Mouse (Mus musculus) layer of hippocampus, adult 9-11 months (tissue): ENCODE measurements at regions not wholly inside any gene's neighbourhood (a gene's known extent, or its start where the extent isn't known, plus 50 kb on each side); places are given as distances from the start of the nearest gene placed in this dataset.

Source experiments
- DNase-seq: peaks from one replicate; pipeline ENCODE4 v3.0.0; 2022

DNA sequence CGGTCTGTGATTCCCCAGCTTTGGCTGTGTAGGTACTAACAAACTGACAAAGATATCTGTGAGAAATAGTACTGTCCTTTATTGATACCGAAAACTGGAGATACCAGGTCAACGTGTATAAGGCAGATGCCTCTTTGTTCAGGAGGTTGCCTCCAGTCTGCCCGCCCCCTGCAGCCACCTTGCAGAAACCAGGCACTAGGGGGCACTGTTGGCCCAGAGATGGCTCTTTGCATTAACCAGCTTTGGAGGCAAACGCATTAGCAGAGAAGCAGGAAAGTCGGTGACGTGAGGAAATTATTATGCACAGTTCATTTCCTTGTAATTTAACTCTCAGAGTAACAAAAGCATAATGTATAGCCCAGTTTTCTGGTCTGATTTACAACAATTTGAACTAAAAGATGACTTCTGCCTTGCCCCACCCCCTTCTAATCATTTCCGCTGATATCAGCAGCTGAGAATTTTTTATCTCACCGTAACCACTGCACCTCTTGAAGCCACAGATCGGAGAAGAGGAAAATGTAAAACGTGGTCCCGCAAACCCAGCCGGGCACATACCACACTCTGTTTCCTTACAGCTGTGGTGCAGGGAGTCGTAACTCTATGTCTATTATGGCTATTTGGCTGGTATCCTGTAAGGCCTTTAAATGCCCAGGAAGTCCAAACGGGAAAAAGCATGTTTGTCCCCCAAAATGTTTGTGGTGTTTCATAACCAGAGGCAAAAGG is 203.5 kb downstream of the Icos start:
- peak; percentile 88 for DNase-seq

DNA sequence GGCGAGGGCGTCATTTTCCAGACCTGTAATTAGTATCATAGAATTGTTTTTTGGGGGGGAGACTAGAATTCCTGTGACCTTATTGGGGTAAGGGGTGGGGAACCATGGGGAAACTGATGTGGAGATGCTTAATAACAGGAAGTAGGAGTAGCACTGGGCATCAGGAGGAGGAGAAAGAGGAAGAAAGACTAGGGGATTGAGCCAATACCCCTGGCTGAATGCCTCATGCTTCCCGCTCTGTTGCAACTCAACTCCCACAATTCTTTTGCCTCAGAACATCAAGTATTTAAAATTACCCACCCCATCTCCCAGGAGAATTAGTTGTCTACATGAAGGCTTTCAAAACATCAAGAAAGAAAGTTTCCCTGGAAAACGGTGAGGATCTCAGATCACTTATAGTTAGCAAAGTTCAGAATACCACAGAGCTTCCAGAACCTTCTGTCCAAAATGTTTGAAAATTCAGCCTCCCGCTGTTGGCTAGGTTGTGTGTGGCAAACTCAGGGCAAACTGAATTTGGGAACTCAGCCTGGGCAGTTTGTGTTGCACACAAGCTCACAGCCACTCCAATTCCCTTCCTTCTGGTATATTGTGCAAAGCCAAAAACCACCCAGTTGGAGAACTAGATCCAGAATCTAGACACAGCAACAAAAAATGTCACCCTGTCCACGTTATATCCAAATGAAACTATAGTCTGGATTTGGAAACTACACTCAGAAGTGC is 209.8 kb downstream of the Icos start:
- DNase-seq: no peak

DNA sequence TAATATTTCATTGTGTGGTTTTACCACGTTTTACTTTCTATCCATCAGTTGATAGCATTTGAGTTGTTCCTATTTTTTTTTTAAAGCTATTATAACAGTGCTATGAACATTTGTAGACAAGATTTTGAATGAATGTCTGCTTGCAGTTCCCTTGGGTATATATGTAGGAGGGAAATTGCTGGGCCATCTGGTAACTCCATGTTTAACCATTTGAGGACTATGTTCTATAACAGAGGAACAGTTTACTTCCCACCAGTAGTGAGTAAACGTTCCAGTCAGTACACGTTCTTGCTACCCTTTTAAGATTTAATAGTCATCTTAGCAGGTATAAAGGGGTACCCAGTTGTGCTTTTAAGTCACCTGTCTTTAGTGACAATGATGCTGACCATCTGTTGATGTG is 213.2 kb downstream of the Icos start:
- DNase-seq: no peak

DNA sequence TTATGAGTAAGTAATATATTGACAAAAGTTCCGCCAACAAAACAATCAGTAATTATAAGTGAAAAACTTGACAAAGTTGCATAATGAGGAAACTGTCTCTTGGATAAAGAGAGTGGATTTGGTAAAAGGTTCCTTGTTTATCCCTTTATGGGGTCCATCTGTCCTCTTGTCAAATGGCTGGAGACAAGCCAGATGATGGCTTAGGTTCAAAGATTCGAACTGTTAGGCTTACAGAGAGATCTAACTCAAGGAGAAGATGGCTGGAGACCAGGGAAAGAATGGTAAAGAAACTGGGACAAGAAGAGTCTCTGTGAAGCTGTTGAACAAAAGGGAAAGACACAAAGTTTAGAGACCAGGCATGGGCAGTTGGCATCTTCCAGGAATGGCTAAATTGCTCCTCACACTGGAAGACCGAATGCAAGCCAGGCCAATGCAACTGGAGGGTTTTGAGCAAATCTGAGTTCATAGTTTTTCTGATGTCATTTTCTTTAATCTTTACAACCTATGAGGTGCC is 220.9 kb downstream of the Icos start:
- DNase-seq: no peak

DNA sequence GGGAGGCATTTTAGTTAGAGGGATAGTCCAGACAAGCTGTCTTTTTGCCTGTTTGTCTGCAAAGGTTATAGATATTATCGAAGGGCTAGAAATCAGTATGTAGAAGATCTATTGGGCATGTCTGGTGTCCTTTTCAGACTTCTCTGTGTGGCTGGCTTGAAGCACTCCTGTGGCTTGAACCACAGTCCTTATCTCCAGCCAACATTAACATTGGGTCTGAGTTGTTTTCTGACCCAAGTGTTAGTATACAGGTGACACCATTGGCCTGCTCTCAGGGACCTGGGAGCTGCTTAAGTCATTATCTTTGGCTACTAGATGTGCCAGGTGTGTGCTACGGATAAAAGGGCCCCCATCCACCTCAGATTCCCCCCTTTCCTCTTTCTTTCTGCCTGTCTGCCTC is 223.3 kb downstream of the Icos start:
- no peak for DNase-seq

DNA sequence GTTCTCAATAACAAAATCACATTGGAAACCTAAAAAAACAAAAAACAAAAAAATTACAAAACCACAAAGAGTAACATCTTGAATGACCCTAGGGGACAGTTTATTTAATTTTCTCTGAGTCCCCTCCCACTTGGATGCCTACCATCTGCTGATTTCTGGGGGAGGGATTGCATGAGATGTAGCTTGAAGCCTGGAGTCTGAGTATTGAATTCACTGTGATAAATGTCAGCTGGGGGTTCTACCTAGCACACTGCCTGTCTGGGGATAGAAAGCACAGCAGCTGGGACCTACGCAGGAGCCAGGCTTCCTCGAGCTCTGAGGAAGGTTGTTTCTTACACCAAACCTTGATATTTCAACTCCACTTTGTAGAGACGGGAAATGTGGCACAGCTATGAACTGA is 224.4 kb downstream of the Icos start:
- DNase-seq: no peak

DNA sequence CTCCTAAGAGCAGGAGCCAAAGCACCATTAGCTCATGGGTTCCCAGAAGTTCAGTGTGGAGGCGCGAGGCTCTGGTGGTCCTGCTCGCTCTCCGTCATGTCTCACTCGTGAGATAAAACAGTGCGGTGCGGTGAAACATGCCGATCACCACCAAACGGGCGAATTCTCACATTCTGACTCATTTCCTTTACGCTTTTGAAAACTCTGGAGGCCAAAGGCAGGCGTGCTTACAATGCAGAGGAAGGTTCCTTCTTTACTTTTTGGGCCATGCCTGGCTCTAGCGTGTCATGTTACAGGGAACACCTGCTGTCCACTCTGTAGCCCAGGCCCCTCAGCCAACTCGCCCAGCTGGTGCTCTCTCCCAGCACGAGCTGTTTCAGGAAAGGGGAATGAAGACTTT is 225.4 kb downstream of the Icos start:
- no peak for DNase-seq

DNA sequence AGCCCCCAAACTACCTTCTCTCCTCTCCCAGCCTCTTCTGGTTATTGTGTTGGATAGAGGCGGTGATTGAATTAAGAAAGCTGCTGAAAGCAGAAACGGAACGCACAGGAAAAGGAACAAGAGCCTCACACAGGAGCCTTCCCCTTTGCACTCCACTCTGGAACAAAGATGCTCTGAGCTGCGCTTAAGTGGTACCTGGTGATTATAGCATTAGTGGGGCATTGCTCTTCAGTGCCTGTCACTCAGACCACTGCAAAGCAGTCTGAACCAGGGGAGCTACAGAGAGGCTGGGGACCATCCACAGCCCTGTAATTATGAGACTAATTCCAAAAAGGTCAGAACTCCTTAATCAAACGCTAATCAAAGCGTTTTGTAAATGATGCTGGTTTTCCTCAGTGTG is 225.9 kb downstream of the Icos start:
- DNase-seq: no peak

DNA sequence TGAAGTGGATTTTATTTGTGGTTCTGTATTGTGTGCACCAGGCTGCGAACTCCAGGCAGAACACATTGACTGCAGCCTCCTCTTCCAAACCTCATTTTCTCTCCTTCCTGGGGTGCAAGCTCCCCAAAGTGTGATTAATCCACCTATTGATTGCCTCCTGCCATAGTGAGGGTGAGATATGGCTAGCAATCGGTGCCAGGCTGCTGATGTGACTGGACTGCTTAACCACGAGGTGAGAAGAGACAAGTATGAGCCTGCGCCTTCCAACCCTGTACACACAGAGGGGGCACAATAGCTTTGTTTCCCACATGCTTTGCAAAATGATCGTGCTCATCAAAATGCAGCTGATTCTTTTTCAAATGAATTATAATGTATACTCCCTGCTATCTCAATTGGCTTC is 227.4 kb downstream of the Icos start:
- DNase-seq: no peak

DNA sequence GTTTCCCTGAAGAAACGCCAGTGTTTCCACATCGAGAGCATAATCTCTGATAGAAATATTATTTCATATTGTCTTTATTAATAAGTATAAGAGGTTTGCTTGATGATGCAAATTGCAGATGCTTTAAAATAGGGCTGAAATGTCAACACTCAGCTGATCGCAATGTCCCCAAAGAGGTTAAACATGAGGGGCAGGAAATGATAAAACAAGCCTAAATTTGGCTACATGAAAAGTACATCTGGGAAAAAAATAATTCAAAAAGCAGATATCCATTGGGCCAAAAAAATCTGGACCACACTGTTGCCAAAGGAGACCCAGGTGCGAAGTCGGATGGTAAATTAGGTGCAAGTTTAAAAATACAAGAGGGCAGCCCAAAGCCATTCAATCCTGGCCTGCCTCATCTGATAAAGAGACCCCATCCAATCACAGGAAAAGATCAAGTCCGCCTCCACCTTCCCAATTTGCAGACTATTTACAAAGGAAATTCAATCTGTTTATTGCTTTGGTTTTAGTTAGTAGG is 229.2 kb downstream of the Icos start:
- DNase-seq: no peak

DNA sequence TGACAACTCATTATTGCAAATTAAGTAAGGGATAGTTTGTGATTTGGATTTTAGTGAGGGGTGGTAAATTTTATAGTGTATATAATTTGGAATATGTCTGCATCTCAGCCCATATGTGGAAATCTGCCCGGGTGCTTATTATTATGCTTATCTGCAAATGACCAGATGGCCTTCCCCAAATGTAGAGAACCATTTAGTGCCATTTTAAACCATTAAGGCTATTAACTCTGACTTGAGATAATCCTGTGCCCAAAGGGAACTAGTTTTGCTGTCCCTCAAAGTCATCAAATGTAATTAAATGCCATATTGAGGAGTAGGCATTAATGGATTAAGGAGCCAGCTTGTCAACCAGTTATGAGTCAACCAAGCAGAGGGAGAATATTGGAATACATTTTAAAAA is 230.7 kb downstream of the Icos start:
- DNase-seq: no peak

DNA sequence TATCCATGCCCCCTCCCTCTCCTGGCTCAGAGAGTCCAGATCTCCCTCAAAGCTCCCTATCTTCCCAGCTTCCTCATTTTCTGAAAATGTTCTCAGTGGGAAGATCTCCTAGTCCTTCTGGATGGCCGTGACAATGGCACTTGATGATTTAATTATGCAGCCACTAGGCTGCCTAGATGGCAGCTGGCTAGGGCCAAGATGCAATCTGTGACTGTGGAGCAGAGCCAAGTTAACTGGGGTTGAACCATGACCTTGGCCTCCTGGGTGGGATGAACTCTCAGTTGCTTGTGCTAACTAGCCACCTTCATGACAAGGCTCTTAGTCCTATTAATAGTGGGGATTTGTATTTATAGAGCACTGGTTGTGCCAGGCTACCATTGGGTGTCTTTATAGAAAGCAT is 243.4 kb downstream of the Icos start:
- DNase-seq: no peak

DNA sequence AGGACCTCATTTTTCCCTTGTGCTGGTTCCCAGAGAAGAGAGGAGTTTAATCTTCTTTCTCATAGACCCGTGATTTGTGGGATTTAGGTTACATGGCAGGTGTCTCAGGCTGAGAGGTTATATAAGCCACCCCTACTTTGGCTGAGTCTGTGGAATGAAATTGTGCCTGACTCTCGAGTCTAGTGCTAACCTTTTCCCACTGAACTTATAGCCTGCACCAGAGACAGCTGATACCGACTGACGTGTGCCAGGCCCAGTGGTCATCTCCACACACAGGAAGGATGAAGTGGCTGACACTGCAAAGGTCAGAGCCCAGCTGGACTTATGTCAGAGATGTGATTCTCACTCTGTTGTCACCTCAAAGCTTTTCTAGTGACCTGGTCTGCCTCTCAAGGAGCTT is 251.2 kb downstream of the Icos start:
- DNase-seq: no peak

DNA sequence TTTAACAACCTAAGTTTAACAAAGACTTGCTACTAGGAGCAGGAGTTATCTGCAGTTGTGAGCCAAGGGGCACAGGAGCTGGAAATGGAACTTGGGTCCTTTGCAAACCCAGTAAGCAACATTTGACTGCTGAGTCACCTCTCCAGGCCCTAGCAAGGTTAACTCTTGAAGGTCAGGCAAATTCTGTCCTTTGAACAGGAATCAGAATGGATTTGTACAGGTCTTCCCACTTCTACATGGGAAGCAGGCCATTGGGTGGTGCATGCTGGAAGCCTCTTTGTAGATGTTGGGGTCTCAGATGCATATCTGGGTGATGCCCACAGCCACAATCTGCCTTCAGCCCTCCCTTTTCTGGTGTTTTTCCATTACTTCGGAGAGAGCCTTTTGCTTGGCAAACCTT is 255.3 kb downstream of the Icos start:
- DNase-seq: no peak

DNA sequence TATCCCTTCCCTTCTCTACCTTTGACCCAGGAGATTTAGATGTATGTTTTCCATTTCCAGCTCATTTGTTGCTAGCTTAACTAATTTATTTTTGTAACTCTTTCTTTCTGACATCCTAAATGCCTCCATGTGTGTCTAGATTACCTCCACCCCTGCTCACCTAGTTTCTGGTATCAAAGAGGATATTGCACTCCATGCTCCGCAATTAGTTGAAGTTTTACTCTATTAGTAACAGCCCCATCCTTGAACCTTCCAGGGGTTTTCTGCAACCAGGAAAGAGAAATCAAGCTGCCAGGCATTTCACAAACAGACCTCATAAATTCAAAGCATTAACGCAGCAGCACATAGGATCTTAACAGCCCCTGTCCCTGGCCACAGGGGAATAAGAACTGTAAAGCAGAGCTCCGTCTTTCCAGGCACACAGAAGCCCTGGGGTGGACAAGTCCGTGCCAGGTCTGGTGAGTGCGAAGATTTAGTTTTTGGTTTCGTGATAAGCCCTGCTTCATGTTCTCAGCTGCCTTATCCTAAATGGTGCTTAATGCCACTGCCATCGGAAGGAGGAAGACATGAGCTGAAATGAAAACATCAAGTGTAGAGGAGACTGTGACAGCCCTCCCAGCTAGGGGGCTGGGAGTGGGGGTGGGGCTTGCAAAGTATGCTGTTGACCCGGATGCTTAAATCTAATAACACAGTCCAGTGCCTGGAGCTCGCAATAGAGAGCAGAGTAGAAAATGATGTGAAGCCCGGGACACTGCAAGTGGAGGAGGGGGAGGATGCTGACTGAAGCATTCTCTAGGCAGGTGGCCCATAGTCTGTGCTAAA is 256.0 kb downstream of the Icos start:
- DNase-seq: no peak

DNA sequence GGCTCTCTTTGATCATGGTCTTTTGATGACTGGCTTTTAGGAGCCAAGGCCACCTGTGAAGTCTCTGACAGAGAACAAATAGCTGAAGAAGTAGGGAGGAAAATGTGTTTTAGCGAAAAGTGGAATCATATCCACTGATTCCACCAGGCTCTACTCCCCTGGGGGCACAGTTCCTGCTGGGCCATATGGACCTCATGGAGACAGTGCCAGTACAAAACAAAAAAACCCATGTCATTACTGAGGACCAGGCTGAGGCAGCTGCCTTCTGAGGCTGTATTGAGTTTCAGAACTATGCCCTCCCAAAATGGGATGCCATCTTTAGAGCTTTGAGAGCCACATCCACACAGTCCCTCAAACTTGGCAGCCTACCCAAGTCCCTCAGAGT is 256.6 kb downstream of the Icos start:
- no peak for DNase-seq

DNA sequence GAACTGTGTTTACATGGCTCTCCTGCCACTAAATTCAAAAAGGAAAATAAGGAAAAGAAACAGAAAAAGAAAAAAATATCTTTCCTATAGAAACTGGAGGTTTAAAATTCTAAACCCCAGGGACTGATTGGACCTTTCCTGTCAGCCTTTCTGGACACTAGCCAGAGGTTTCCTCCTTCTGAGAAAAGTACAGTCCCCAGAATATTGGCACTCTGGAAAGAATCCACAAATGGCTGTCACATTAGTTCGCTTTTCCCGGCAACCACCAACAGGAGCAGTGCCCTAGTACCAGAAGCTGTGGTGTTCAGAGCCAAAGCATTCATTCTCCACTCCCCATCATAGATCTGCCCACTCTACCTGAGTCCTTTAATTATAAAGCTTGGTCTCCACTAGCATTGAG is 258.8 kb downstream of the Icos start:
- DNase-seq: no peak

DNA sequence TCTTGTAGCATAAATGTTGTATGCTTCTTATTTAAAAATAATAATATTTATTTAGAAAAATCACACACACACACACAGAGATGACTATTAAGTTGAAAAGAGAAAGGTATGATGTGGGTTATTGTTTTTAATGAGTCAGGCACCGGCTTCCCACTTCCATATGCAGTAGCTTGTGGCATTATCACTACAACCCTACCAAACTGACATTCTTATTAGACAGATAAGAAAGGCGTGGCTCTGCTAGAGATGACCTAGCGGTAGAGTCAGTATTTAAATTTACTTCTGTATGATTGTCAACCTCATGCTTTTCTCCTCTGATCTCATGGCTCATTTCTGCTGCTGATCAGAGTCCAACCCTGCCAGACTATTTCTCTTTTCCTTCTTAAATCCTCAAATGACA is 260.9 kb downstream of the Icos start:
- DNase-seq: no peak

DNA sequence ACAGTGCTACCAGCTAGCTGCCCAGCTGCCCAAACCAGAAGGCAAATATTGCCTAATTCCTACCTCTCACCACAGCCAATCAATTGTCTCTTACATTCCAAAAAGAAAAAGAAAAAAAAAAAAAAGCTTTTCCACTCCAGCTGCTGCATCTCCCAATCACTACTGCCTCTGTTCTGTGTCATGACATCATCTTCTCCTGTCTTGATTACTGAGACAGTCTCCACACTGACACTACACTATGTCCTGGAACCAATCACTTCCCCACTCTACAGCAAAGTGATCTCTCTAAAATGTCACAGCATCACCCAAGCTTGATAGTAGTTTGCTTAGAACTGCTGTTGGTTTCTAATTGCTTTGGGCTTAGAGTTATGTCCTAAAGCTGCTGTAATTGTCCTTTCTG is 279.8 kb downstream of the Icos start:
- peak; percentile 10 for DNase-seq

DNA sequence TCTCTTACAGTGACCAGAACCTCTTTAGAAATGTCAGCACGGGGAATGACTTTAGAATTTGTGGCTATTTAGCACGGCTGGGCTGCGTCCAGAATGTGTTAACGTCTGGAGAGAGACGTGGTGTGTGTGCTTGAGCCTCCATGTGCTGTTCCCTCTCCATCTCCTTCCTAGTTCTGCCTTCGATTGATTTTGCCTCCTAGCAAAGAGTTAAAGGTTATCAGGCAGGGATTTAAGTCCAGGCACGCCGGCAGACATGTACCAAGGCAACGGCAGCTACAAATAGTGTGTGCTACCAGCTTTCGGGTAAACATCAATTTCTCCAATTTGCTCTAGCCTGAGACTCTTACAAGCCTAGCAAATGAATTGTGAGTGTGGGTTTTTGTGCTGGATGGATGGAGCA is 285.7 kb downstream of the Icos start:
- DNase-seq: no peak

DNA sequence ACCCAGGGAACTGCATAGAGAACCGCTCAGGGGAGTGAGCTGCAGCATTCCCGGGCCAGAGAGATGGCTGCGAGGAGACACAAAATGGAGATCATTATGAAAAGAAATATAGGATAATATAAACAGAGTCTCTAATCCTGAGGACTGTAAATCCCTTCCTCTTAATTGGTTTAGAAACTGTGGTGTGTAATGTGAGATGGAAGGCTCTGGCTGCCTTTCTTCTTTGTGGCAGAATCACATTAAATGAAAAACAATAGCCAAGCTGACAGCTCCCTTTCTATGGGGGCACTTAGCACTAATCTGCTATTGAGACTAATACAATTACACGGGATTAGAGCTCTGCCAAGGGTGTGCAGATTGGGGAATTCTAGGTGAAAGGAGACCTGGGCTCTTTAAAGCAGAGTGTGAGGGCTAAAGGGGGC is 288.0 kb downstream of the Icos start:
- no peak for DNase-seq

DNA sequence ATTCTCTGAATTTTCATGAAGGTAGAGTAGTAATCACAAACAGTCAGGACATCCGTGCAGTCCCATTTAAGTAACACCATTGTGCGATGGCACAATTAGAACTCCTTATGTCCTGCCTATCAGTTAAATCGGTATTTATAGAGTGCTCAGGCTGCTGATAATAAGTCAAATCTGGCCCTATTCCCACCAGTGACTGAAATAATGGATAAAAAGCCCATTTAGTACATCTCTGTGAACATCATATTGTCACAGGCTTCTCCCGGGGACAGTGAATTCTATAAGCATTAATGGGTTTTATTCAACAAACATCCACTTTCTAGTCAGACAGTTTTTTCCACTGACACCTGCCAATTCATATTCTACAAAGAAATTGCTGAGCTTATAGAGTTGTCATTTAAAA is 296.1 kb downstream of the Icos start:
- DNase-seq: no peak

DNA sequence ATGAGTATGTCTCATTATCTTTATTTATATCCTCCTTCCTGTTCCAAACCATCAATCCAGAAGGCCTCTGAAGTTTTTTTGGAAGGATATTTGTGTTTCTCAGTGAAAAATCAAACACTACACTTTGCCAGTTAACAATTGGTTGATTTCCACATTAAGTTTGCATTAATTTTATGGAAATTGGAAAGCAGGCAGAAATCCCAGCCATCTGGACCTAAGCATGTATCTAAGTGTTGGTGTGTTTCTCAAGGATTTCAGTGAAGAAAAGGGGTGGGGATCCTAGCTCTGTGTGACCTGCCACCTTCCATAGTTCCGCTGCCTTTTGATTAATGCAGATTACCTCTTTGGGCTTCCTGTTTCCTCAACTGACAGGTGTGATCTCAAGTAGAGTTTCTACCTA is 296.5 kb downstream of the Icos start:
- DNase-seq: no peak
